Mouse (Mus musculus) cerebellum, postnatal 25 days (tissue): ENCODE results near the gene Dlg2.

Source experiments
- DNase-seq, 2 experiments: peaks; one replicate each; pipeline ENCODE4 v3.0.0; 2021; ENCODE audit warnings: mixed read lengths in 2 of 2

Gene Dlg2

DNA sequence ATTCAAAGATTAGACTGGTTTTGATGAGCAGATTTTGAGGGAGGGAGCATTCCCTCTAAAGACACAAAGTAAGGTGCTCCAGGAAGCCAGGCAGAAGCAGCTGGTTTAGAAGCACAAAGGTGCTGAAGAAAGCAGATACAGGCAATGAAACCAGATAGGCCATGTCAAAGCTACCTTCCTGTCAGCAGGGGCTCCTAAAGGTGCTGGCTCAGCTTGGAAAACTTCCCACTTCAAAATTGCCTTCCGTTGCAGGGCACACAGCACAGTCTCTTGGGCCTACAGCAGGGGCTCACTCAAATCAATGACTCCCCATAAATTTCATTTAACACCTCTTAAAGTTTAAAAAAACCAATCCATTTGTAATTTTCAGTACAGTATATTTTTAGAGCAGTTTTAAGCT lies 1843.0 kb downstream of the Dlg2 start:
- DNase-seq: peak; percentile 33 to 45

DNA sequence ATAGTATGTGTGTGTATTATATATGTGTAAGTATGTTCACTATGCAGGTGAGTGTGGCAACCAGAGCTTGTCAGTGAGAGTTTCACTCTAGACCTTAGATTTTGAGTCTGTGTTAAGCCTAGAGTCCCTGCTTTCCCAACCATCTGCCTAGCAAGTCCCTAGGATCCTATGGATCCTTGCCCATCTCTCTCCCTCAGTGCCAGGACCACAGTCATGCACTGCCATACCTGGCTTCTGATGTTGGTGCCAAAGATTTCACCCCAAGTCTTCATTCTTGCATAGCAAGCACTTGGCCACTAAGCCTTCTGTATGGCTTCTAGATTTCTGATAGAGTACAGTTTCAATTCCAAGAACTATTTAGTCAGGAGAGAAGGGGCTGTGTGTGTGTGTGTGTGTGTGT lies 1843.7 kb downstream of the Dlg2 start:
- peak; percentile 54 to 70 for DNase-seq

DNA sequence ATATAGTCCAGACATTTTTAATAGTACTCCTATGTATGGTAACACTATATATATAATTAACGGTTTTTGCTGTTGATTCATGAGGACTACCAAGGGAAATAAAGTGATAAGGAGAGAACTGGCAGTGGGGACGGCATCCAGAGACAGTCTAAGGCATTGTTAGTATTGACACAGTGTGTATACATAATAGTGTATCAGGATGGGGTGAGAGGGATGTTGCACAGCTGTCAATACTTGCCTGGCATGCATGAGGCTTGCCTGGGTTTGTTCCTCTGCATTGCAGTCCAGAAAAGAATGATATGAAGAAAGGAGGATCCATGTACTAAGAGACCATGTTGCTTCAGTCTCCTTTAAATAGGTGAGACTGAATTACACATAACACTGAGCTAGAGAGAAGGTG lies 1845.3 kb downstream of the Dlg2 start:
- DNase-seq: no peak

DNA sequence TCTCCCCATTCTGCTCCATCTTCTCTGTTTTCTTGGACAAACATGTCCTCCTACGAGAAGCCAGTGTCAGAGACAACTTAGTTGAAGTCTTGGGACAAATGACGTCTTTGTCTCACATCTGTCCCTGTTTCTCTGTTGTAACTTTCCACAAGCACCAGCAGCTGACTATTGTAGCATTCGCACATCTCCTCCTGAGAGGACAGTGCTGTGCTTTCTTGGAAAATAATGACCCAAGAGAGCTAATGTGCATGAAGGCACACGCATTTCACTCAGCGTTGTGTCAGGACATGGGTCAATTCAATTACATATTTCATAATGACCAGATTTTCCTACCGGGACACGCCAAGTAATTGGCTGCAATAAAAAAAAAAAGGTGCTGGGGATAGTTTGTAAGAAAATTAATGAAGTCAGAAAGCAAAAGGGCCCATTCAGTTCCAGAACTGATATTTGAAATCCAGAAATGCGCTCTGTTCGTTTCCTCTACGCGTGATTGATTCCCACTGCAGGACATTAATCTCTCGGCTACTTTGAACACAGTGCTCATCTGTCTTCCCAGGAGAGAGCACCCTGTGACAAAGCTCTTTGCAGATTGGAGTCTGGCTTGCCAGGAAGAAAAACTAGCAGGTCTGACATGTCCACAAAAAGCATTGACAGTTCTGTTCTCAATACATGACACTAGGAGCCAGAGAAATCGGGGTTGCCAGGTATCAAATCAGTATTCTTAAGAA lies 1846.0 kb downstream of the Dlg2 start:
- no peak for DNase-seq

DNA sequence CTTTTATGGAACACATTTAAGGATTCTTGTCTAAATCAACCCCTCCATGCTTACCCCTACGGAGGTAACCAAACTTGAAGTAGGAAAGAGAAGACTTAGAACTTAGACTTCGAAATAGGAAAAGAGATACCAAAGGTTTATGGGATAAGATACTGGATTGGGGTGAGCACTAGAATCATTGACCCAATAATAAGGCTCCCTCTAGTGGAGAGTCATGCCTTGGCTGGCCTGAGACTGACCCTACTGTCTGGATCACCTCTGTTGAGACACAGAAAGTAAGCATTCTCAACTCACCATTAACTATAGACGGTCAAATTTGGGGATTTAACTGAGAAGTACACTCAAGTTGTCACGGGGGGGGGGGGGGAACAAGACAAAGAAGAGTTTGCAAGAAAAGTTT lies 1847.2 kb downstream of the Dlg2 start:
- DNase-seq: peak; percentile 53 to 76

DNA sequence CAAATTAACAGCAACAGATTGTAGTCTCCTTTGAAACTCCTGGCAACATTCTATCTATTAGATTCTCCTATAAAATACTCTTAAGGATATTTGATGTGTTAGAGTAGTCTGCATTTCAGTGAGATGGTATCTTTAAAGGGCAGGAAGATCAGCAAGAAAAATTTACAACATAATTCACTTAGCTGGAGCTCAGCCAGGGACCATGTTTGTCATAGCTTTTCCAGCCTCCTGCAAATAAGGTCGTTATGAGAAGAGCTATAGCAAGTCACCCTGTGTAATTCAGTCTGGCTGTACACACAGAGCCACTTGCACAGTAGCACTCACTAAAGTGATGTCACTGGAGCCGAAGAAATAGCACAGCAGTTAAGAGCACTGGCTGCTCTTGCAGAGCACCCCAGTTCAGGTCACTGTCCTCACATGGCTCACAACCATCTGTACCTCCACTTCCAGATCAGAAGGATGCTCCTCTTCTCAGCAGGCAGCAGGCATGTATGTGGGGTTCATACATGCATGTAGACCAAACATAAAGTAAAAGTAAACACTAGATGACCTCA lies 1850.9 kb downstream of the Dlg2 start:
- DNase-seq: no peak

DNA sequence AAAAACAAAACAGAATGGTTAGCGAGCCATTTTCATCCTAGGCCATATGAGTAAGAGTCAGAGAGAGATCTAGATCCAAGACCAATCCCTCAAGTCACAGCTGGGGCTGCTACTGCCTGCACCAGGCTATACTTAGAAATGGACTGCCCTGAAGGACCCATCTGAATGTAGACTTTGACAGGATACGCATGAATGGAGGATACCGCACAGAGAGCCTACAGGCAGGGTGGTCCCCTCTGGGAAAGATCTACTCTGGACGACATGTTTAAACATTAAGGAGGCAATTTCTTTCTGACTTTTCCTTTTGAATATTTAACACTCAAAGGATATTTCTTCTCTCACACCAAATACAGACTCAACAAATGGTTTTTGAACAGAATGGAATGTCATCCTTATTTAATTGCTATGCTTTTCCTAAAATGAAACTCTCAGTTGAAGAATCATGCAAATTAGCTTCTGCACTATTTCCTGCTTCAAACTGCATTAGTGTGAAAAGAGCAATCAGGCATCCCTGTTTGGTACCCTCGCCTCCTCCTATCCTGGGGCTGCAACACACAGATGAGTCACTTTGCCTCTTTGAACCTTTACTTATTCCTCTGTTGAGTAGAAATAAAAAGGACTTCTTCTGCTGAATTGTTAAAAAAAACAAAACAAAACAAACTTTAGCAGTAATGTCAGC lies 1856.9 kb downstream of the Dlg2 start:
- no peak for DNase-seq

DNA sequence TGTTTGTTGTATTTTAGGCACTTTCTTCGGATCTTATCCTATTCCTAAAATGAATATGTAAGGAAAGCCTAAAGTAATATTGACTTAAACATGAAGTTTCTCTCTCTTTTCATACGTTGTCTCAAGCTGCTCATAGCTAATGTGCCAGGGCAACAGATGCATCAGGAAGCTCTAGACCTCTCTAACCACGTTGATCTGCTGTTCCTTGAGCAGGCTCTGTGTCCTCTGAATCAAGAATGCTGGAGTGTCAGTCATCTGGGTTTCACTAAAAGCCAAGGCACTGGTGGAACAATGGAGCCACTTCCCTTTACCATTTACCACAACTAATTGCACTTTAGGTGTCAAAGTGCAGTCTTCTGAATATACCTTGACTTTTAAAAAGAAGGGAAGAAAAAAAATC lies 1880.1 kb downstream of the Dlg2 start:
- DNase-seq: no peak

DNA sequence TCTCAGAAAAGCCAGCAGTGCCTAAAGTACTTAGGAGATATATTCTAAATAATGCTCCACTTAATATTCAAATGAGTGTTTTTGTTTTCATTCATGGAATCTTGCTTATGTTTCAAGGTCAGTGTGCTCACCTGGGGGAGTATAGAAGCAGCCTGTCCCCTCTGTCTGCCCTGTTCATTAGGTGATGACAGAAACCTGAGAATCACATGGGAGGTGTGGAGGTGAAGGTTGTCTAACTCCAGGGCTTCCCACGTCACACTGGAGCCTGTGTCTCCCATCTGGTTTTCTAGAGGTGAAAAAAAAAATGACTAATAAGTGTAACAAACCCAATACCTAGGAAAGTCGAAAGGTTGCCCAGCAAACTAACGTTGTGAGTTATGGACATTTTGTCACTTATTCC lies 1886.9 kb downstream of the Dlg2 start:
- DNase-seq: no peak

DNA sequence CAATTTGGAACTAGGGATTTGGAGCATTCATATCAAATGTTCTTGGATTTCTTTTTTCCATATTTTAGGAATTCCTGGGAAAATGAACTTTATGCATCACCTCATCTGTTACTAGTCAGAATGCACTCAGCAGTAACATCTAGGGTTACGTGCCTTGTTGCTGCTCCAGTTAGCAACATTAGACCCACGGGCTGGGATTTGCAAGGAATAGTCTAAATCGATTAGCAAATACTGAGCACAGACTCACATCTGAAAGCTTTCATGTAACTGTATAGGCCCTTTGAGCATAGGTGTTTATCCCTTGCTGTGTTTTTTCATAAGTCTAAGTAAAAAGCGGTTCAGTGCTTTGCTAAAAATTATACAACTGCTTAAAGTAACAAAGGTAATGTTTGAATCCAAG lies 1887.3 kb downstream of the Dlg2 start:
- no peak for DNase-seq

DNA sequence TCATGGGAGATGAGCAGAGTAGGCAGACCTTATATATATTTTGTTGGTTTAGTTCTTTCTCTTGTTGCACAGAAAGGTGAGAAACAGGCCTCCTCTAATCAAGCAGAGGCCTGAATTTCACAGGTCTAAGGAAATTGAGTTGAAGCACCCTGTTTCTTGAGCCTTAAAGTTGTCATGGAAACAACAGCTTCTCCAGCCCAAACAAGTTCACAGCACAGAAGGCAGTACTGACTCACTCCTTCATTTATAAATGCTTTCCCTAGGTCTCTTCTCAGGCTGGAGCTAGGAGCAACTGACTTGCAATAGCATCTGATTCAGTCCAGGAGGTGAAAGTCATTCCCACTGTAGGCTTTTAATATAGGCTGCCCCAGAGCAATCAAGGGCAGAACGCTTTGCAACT lies 1890.6 kb downstream of the Dlg2 start:
- DNase-seq: no peak

DNA sequence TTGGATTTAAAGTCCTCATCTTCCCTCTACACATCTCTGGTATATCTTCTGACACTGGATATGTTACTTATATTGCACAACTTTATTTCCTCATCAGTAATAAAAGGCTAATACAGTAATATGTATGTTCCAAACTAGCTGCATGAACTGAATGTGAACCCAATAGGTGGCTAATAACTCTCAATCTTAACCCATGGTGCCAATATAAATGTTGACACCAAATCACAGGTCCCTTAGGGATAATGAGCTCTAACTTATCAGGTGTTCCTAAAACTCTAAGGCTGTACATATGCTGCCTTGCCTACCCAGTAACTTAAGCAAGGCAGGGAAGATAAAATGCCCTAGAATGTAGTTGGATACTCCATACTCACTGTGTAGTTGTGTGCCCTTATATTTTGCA lies 1894.0 kb downstream of the Dlg2 start:
- no peak for DNase-seq

DNA sequence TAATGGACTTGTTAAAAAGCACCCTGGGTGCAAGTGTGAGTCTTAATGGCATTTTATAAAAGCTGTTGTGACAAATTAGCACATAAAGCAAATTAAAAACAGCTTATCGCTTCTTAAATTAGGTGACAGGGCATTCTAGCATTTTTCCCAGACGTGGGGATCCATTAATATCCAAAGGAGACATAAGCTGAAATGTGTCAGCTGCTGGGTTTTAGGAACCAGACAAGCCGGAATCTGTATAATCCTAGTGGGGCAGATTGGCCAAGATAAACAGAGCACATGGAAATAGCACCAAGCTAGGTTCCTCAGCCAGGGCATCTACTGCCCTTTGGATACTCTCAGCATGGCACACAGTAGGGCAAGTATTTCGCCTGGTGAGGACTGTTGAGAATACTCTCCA lies 1895.2 kb downstream of the Dlg2 start:
- DNase-seq: no peak

DNA sequence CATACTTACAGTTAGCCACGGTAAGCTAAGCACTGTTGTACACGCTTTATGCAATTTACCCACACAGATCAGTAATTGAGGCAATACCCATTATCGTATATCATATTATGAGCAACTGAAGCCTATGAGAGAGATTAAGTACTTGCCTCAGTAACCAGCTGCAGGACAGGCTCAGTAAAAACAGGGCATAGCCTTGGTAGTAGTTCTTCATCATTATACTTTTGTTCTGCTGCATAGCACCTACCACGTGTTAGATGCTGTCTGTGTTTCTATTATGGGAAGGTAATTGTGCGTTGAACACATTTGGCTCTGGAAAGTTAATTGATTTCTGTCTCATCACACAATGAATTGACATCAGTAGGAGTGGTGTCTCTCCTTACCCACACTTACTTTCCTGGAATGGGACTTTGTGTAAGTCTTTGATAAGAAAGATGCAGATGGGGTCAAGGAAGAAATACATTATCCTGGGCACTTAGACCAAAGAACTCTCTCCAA lies 1897.4 kb downstream of the Dlg2 start:
- DNase-seq: no peak

DNA sequence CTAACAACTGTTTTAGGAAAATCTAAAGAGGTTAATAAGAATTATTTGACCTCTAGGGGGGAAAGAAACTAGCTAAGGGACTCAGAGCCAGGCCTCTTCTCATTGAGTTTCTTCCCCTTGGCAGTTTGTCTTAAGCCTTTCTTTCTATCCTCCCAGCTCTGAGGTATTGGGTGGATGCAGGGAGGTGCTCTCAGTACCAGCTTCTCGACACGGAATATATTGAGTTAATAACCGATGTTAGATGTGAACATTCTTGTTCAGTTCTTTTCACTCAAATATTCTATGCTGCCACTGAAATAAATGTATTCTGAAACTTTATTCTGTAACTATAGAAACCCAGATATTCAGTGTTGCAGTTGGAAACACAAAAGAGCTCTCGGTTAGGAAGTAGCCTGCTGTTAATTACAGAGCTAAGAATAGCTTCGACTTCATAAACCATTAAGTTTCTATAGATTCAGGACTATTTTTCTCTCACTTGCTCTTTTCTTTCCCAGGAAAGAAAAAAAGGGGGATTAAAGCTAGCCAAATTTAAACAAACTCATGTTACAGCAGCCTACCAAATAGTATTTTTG lies 1907.5 kb downstream of the Dlg2 start:
- DNase-seq: no peak

DNA sequence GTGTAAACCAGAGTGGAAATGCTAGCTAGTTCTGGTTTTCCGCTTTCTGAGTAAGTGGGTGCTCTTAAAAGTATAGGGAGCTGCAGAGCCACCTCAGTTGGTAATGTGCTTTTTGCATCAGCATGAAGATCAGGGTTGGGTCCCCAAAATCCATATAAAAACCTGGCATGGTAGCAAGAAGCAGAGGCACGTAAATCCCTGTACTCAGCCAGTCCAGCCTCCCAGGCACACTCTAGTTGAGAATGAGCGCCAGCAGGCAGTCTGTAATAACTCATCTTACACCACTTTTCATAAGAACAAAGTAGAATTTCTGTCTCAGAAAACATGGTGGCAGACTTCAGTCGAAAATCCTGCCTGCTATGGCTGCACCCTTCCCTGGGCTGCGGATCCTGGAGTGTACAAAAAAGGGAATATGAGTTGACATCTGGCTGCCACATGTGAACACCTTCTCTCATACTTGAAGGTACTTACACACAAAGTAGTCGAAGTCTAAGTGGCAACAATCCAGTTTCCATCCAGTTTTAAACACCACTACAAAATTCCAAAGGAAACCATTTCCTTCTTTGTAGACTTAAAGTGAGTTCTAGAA lies 1915.7 kb downstream of the Dlg2 start:
- DNase-seq: no peak

DNA sequence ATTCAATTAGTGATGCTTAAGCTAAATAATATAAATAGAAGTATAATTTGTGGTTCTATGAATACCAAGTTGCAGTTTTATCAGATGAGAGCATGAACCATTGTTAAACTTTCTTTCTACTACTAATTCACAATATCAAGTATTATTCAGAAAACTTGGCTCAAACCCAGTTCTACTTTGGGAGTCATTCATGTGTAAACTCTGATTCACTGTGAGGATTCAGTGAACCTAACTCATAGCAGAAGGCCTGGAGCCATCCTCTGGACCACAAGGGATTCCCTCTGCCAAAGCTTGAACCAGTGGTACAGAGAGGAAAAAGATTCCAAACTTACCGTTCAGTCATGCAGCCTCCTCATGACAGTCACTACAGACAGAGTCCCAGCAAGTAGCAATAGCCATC lies 1920.3 kb downstream of the Dlg2 start:
- no peak for DNase-seq

DNA sequence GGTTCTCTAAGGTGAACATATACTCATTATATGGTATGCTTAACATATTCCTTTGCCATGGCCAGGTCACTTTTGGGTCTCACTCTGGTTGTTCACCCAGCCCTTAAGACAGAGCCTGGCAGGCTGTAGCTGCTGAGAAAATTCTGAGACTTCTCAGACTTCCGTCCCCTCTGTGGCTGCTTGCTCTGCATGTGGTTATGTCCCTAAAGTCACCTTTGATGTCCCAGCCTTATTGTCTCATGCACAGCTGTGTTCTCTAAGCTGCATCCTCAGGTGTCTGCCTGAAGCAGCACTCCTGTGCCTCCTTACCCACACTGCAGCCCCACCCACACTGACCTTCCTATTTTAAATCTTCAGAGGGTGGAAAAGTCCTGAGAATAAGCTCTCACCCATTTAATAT lies 1922.4 kb downstream of the Dlg2 start:
- no peak for DNase-seq

DNA sequence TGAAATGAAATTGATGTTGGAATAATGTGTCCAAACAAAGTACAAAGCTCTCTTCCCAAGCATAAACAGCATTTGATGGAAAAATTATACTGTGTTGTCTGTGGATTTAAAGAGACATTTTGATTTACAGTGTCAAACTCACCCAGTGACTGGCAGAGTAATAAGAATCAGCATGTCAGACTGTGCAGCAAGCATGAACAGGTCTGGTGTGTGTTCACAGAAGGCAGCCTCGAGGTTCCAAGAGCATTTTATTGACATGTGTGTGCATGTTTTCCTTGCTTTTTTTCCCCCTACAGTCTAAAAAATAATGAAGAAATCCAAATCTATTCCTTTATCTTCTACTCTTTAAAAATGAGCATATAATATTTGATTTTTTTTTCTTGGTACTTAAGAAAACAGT lies 1924.1 kb downstream of the Dlg2 start:
- no peak for DNase-seq

DNA sequence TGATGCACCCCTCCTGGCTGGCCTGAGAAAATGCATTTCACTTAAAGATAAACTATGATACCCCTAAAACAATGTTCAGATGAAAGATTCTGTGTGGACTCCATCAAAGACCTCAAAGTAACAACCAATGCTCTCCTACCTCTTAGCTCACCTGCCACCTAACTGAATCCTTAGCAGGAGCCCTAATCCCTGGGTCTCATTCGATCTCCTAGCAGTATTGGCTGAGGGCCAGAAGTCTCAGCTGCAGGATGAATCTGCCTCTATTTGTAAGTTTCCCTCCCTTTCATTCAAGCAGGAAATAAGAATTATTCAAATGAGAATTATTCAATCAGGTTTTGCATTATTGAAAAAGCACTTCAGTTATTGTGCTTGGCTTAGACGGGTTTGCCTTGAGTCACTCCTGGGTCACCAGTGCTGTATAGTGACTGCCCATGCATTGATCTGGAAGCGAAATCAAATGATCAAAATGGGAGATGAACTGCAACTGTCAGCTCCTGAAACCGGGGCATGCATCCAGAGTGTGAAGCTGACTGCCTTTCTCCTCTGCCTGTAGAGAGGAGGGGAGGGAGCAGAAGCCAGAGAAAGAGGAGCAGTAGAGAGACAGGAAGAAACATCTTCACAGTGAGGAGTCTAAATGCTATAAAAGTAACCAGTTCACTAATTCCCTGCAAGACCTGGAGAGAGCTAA lies 1924.7 kb downstream of the Dlg2 start:
- DNase-seq: peak in 1 of 2 experiments; percentile 51

DNA sequence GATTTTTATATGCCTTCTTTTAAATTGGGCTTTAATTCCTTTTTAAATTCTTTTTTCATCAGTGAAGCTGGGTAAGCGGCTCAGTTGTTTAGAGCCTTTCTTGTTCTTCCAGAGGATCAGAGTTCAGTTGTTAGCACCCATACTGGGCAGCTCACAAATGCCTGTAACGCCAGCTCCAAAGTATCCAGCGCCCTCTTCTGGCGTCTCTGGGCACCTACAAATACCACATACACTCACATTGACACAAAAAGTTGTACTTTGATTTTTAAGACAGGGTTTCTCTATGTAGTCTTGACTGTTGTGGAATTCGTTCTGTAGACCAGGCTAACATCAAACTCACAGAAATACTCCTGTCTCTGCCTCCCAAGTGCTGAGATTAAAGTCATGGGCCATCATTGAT lies 1932.0 kb downstream of the Dlg2 start:
- DNase-seq: no peak

DNA sequence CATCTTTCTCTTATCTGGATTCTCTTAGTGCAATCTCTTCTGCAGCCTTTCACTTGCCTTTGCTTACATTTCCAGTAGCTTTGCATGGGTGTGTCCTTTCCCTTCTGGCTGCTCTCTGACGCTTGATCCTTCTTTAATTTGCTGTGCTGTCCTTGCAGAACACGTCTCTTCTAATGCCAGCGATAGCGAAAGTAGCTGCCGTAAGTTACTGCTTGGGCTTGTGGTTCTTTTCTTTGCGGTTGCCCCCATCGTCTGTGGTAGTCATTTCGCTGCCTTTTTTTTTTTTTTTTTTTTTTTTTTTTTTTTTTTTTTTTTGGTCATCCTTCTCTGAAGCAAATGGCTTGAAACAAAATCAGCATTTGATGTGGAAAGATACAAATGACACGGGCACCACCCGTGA lies 1944.0 kb downstream of the Dlg2 start:
- DNase-seq: no peak

DNA sequence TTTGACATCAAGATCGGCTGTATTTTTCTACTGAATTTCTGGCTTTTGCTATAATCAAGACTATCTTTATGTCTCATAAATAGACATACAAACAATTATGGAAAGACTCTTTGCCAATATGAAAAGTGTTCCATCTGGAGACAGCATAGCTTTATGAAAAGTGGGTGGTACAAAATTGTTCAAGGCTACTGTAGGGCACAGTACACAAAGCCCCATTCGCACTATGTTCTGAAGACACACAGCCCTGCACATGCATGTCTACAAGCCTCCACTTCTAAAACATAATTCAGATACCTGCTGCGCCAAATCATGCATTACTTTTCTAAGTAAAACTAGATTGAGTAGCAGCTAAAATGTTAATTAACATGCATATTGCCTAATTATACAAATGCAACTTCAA lies 1946.5 kb downstream of the Dlg2 start:
- no peak for DNase-seq
